Mouse (Mus musculus): Measurements from ENCODE around the gene Ireb2.

GRCm38 (mm10) chr9:54816508-54817201, 46.9 kb upstream of the Ireb2 start:
- TF ChIP-seq POLR2A (IDR thresholded peaks at IDR 0.05; ENCODE audit: borderline replicate concordance, extremely low read depth, low read depth, low read length) = no peak
- no peak for TF ChIP-seq CTCF (IDR thresholded peaks at IDR 0.05; ENCODE audit: insufficient read depth, low read length)
